Mouse (Mus musculus): ENCODE results near the gene Chd4. TPM values are rescaled to one million over a fixed set of nuclear protein-coding genes. Genes with fewer than 3 reads are reported as not detected.
"Not testable (repeated sequence)": the region's sequence is repeated elsewhere in the genome, so short reads cannot be mapped to it uniquely, and the experiment has no call there.

Gene Chd4
- polyA plus RNA-seq, 1 experiment from 2014 or later = 59.4 TPM

DNA sequence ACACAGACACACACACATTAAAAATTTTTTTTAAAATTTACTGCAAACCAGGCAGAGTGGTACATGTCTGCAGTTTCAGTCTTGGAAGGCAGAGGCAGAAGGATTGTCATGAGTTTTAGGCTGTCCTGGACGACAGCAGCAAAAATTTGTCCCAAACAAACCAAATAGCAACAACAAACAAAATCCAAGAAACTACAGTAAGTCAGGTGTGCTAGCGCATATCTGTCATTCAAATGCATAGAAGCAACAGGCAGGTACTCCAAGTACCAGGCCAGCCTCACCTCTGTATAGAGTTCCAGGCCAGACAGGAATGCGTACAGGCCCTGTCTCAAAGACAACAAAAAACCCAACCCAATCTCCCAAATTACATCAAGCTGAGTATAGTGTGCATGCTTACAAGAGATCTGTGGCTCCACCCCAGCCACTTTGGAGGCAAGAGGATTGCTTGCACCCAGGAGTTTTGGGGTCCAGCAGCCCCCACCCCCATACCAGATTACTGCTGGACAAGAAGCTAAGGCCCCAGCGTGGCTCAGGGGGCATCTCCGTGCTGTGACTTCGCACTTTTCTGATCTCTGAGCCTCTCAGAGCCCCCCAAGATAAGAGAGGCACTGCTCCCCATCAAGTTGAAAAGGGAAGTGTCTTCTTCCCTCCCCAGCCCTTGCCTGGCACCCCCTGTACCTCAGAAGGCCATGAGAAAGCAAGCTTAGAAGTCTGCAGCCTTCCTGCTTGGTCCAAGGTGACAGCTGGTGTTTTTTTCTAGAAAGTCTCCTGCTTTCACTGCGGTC lies 64.2 kb downstream of the Chd4 start:
- Histone ChIP-seq H3K9me3 (ENCODE audit: control insufficient read depth, low read length) (no peaks in the 10 kb centered on the region), H3K4me3 (ENCODE audit: low read length) (no peak overlapping the region), H3K36me3 (ENCODE audit: control insufficient read depth, insufficient read depth, low read length) (peaks cover 25% of the 10 kb centered on the region), H3K4me1 (replicated peaks; ENCODE audit: control insufficient read depth, insufficient read depth, low read length) (peaks cover 16% of the 10 kb centered on the region), H3K27ac (ENCODE audit: low read length) (peak overlapping the region; percentile 33; the same call in 1 of the 2 replicates), H3K4me2 (ENCODE audit: low read depth, low read length) (no peak overlapping the region), H3K9ac (ENCODE audit: low read length) (no peak overlapping the region; the same call in 1 of the 2 replicates), H3K27me3 (ENCODE audit: control insufficient read depth, insufficient read depth, low read depth, low read length) (no peaks in the 10 kb centered on the region)
- WGBS = 81% methylated on average over 7 of the region's 7 CpGs
- ATAC-seq (ENCODE audit: low read depth) = no peak

DNA sequence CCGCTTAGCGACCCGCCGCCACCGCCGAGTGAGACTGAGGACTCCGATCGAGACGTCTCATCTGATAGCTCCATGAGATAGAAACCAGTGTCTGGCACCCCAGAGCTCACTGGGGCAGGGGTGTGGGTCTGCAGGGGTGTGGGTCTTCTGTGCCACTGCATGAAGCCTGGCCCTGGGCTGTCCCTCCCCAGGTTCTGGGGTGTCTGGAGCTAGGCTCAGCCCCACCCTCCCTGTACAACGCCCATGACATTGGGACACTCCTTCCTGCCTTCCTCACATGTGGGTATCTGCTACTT lies 64.7 kb downstream of the Chd4 start:
- Histone ChIP-seq H3K36me3 (ENCODE audit: control insufficient read depth, insufficient read depth, low read length) (peaks cover 25% of the 10 kb centered on the region), H3K27me3 (ENCODE audit: control insufficient read depth, insufficient read depth, low read depth, low read length) (no peaks in the 10 kb centered on the region), H3K27ac (ENCODE audit: low read length) (peak overlapping the region; percentile 33; the same call in 1 of the 2 replicates), H3K4me1 (replicated peaks; ENCODE audit: control insufficient read depth, insufficient read depth, low read length) (peaks cover 16% of the 10 kb centered on the region), H3K4me2 (ENCODE audit: low read depth, low read length) (no peak overlapping the region), H3K4me3 (ENCODE audit: low read length) (no peak overlapping the region), H3K9ac (ENCODE audit: low read length) (no peak overlapping the region; the same call in 1 of the 2 replicates), H3K9me3 (ENCODE audit: control insufficient read depth, low read length) (no peaks in the 10 kb centered on the region)
- ATAC-seq (ENCODE audit: low read depth) = no peak
- 51% methylated on average over 10 of the region's 10 CpGs for WGBS

DNA sequence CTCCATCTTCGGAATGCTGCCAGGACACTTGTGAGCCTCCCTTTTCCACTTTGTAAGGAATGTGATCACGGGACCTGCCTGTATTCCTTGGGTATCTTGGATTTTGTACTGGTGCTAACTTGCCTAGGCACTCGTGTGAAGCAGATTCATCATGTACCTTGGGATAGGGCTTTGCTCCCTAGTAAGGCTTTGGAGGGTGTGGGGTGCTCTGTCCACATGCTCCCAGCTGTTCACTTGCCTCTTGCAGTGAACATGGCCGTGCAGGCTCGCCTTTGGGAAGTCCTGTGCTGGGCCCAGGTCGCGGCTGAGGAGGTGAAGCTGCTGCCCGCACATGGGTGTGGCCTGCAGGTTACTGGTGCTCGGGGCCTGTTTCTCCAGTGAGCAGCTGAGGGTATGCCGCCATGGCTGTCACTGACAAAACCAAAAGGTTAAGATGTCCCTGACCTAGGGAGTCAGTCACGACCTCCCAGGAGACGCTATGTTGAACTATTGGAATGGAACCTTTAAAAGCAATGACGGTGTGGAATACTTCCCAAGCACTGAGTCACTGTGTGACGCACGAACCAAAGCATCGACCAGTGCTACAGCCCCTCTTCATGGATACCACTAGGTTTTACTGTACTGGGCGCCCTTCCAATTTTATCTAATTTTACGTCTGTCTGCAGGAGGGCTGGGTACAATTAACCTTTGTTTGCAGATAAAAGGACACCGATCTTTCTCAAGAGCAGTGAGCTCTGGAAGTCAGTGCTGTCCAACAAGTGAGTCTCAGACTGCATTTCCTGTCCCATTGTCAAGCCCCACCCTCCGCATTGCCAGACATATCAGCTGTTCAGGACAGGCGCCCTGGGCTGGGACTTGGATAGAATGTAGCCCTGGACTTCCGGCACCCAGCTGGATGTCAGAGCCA lies 65.3 kb downstream of the Chd4 start:
- no peaks in the 10 kb centered on the region for H3K9me3 ChIP-seq (ENCODE audit: control insufficient read depth, low read length)
- 22% methylated on average over 22 of the region's 22 CpGs for WGBS
- peaks cover 17% of the 10 kb centered on the region for H3K4me1 ChIP-seq (replicated peaks; ENCODE audit: control insufficient read depth, insufficient read depth, low read length)
- peak overlapping the region; percentile 33 for H3K27ac ChIP-seq (ENCODE audit: low read length)
- H3K9ac ChIP-seq (ENCODE audit: low read length) = no peak overlapping the region
- H3K4me3 ChIP-seq (ENCODE audit: low read length) = no peak overlapping the region
- no peak for ATAC-seq (ENCODE audit: low read depth)
- H3K4me2 ChIP-seq (ENCODE audit: low read depth, low read length) = no peak overlapping the region
- H3K27me3 ChIP-seq (ENCODE audit: control insufficient read depth, insufficient read depth, low read depth, low read length) = no peaks in the 10 kb centered on the region
- peaks cover 25% of the 10 kb centered on the region for H3K36me3 ChIP-seq (ENCODE audit: control insufficient read depth, insufficient read depth, low read length)

DNA sequence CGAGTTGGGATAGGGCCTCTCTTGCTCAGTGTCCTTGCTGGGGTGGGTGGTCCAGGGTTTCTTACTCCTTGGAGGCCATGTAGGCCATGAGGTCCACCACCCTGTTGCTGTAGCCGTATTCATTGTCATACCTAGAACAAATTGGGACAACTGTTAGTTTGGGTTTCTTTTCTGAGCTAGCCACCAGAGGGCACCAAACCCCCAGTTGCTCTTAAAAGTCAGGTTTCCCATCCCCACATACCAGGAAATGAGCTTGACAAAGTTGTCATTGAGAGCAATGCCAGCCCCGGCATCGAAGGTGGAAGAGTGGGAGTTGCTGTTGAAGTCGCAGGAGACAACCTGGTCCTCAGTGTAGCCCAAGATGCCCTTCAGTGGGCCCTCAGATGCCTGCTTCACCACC lies 66.2 kb downstream of the Chd4 start:
- Histone ChIP-seq H3K4me1 (replicated peaks; ENCODE audit: control insufficient read depth, insufficient read depth, low read length) (peaks cover 25% of the 10 kb centered on the region), H3K36me3 (ENCODE audit: control insufficient read depth, insufficient read depth, low read length) (peaks cover 25% of the 10 kb centered on the region)
- not testable (repeated sequence) for H3K27ac ChIP-seq (ENCODE audit: low read length); H3K4me2 ChIP-seq (ENCODE audit: low read depth, low read length); H3K9ac ChIP-seq (ENCODE audit: low read length); ATAC-seq (ENCODE audit: low read depth); H3K4me3 ChIP-seq (ENCODE audit: low read length); H3K9me3 ChIP-seq (ENCODE audit: control insufficient read depth, low read length); H3K27me3 ChIP-seq (ENCODE audit: control insufficient read depth, insufficient read depth, low read depth, low read length)
- WGBS = 4% methylated on average over 3 of the region's 5 CpGs

GRCm38 (mm10) chr6:125162615-125163305 lies 67.0 kb downstream of the Chd4 start:
- not testable (repeated sequence) for ATAC-seq (ENCODE audit: low read depth); H3K9me3 ChIP-seq (ENCODE audit: control insufficient read depth, low read length); H3K4me2 ChIP-seq (ENCODE audit: low read depth, low read length); H3K27ac ChIP-seq (ENCODE audit: low read length); H3K27me3 ChIP-seq (ENCODE audit: control insufficient read depth, insufficient read depth, low read depth, low read length); H3K9ac ChIP-seq (ENCODE audit: low read length); H3K4me3 ChIP-seq (ENCODE audit: low read length)
- peaks cover 26% of the 10 kb centered on the region for H3K36me3 ChIP-seq (ENCODE audit: control insufficient read depth, insufficient read depth, low read length)
- H3K4me1 ChIP-seq (replicated peaks; ENCODE audit: control insufficient read depth, insufficient read depth, low read length) = peaks cover 33% of the 10 kb centered on the region
- WGBS = 68% methylated on average over 9 of the region's 16 CpGs

- H3K36me3 ChIP-seq (ENCODE audit: control insufficient read depth, insufficient read depth, low read length) = peaks cover 30% of the 10 kb centered on the region
- peak overlapping the region; percentile 64 for H3K4me2 ChIP-seq (ENCODE audit: low read depth, low read length)
- no peak for ATAC-seq (ENCODE audit: low read depth)
Measured at GRCm38 (mm10) chr6:125163801-125164657, 68.2 kb downstream of the Chd4 start.

GRCm38 (mm10) chr6:125164672-125165327 lies 69.0 kb downstream of the Chd4 start:
- peak overlapping the region; percentile 90 for H3K9ac ChIP-seq (ENCODE audit: low read length)
- ATAC-seq (ENCODE audit: low read depth) = peak; percentile 6
- H3K36me3 ChIP-seq (ENCODE audit: control insufficient read depth, insufficient read depth, low read length) = peaks cover 34% of the 10 kb centered on the region
- peak overlapping the region; percentile 85 for H3K4me3 ChIP-seq (ENCODE audit: low read length)
- no peaks in the 10 kb centered on the region for H3K9me3 ChIP-seq (ENCODE audit: control insufficient read depth, low read length)
- under 1% methylated on average over 39 of the region's 39 CpGs for WGBS
- peak overlapping the region; percentile 64 for H3K4me2 ChIP-seq (ENCODE audit: low read depth, low read length)
- H3K27me3 ChIP-seq (ENCODE audit: control insufficient read depth, insufficient read depth, low read depth, low read length) = no peaks in the 10 kb centered on the region
- peaks cover 35% of the 10 kb centered on the region for H3K4me1 ChIP-seq (replicated peaks; ENCODE audit: control insufficient read depth, insufficient read depth, low read length)
- H3K27ac ChIP-seq (ENCODE audit: low read length) = peak overlapping the region; percentile 89

More at GRCm38 (mm10) chr6:125163801-125164657, 68.2 kb downstream of the Chd4 start:
- 3% methylated on average over 20 of the region's 20 CpGs for WGBS
- Histone ChIP-seq H3K4me3 (ENCODE audit: low read length) (peak overlapping the region; percentile 85), H3K4me1 (replicated peaks; ENCODE audit: control insufficient read depth, insufficient read depth, low read length) (peaks cover 35% of the 10 kb centered on the region), H3K9me3 (ENCODE audit: control insufficient read depth, low read length) (no peaks in the 10 kb centered on the region), H3K27me3 (ENCODE audit: control insufficient read depth, insufficient read depth, low read depth, low read length) (no peaks in the 10 kb centered on the region), H3K27ac (ENCODE audit: low read length) (peak overlapping the region; percentile 89), H3K9ac (ENCODE audit: low read length) (peak overlapping the region; percentile 90)

GRCm38 (mm10) chr6:125165328-125165891 lies 69.6 kb downstream of the Chd4 start:
- peak; percentile 92 for ATAC-seq (ENCODE audit: low read depth)
- peaks cover 36% of the 10 kb centered on the region for H3K36me3 ChIP-seq (ENCODE audit: control insufficient read depth, insufficient read depth, low read length)
- no peaks in the 10 kb centered on the region for H3K9me3 ChIP-seq (ENCODE audit: control insufficient read depth, low read length)
- peak overlapping the region; percentile 98 for H3K27ac ChIP-seq (ENCODE audit: low read length)
- no peaks in the 10 kb centered on the region for H3K27me3 ChIP-seq (ENCODE audit: control insufficient read depth, insufficient read depth, low read depth, low read length)
- peak overlapping the region; percentile 64 for H3K4me2 ChIP-seq (ENCODE audit: low read depth, low read length)
- under 1% methylated on average over 34 of the region's 36 CpGs for WGBS
- peak overlapping the region; percentile 85 for H3K4me3 ChIP-seq (ENCODE audit: low read length)
- peak overlapping the region; percentile 90 for H3K9ac ChIP-seq (ENCODE audit: low read length)
- H3K4me1 ChIP-seq (replicated peaks; ENCODE audit: control insufficient read depth, insufficient read depth, low read length) = peaks cover 35% of the 10 kb centered on the region

Data from lung, embryonic 16.5 days (tissue).